ENCODE assay signal across 10 mouse cellular contexts in genomic region chrX:153528399-153528798, GRCm38 (mm10). TPM values are rescaled to one million over a fixed set of nuclear protein-coding genes. Genes with fewer than 3 reads are reported as not detected.
DNase-seq lines count a peak whose midpoint lies in the region; ATAC-seq lines count a peak whose summit lies in the region.
"Had no signal": no experiment of that assay in that cellular context is flagged by ENCODE, and none has a peak within 500 bp of the region (broad histone marks: within the 10 kb centered on the region; RNA-seq: fewer than 3 reads in every experiment).

No protein-coding gene starts in this region.

- no peak overlapping the region for H3K4me2 ChIP-seq in embryonic facial prominence, embryonic 14.5 days (ENCODE audit: low read depth, low read length)

- no peaks in the 10 kb centered on the region for H3K4me1 ChIP-seq in heart, embryonic 10.5 days
- no peaks in the 10 kb centered on the region for H3K4me1 ChIP-seq in embryonic facial prominence, embryonic 14.5 days (ENCODE audit: control insufficient read depth, insufficient read depth, low read length)

- no peaks in the 10 kb centered on the region for H3K36me3 ChIP-seq in heart, embryonic 10.5 days
- H3K36me3 ChIP-seq in embryonic facial prominence, embryonic 14.5 days (ENCODE audit: control insufficient read depth, insufficient read depth, low read length): no peaks in the 10 kb centered on the region

- no peaks in the 10 kb centered on the region for H3K9me3 ChIP-seq in heart, embryonic 10.5 days
- H3K9me3 ChIP-seq in embryonic facial prominence, embryonic 14.5 days (ENCODE audit: control insufficient read depth, low read length): no peaks in the 10 kb centered on the region

- WGBS in heart, embryonic 10.5 days: 43% methylated on average over 2 of the region's 2 CpGs
- 32% methylated on average over 2 of the region's 2 CpGs for WGBS in embryonic facial prominence, embryonic 14.5 days

- no peak overlapping the region for H3K27ac ChIP-seq in heart, embryonic 10.5 days
- H3K27ac ChIP-seq in embryonic facial prominence, embryonic 14.5 days (replicated peaks; ENCODE audit: low read depth, low read length): no peak overlapping the region

- H3K27me3 ChIP-seq in heart, embryonic 10.5 days (ENCODE audit: insufficient read depth, poor library complexity, severe bottlenecking): no peaks in the 10 kb centered on the region
- H3K27me3 ChIP-seq in embryonic facial prominence, embryonic 14.5 days (replicated peaks; ENCODE audit: control insufficient read depth, insufficient read depth, low read length): no peaks in the 10 kb centered on the region

- H3K9ac ChIP-seq in embryonic facial prominence, embryonic 14.5 days (ENCODE audit: low read depth, low read length): no peak overlapping the region

- no peak overlapping the region for H3K4me3 ChIP-seq in heart, embryonic 10.5 days
- H3K4me3 ChIP-seq in embryonic facial prominence, embryonic 14.5 days (ENCODE audit: low read depth, low read length): no peak overlapping the region

- no peak for ATAC-seq in embryonic facial prominence, embryonic 14.5 days (ENCODE audit: low read depth)

- DNase-seq in heart, postnatal 4 days: peak; percentile 5
- no peak for DNase-seq in heart, embryonic 10.5 days (ENCODE audit: low spot score)
- peak; percentile 5 for DNase-seq in right cerebral cortex, adult 18-20 months
- DNase-seq in right cerebral cortex, postnatal 36 days (ENCODE audit: low spot score in 2 of 2): no peak
- DNase-seq in embryonic facial prominence, embryonic 14.5 days (ENCODE audit: low spot score): peak; percentile 29
- DNase-seq in c-Kit-positive CD71-positive TER-119-positive erythroid progenitor cells, embryonic 14.5 days (ENCODE audit: low spot score): no peak
- no peak for DNase-seq in thymus, postnatal 14 days
- no peak for DNase-seq in frontal cortex, postnatal 36 days (ENCODE audit: low spot score in 2 of 2)

RNA-seq across cellular contexts. Expression of gene Cypt3, which starts 30.0 kb away (rescaled TPM):
- total RNA-seq in heart, postnatal 4 days (2021): not detected
- polyA plus RNA-seq in heart, embryonic 10.5 days (2016; fragmentation: Nextera tagmentation; extraction: Ambion mirVana): not detected in 2 replicates
- polyA plus RNA-seq in embryonic facial prominence, embryonic 14.5 days (2014; fragmentation: Nextera tagmentation; extraction: Ambion mirVana): not detected in 2 replicates
- total RNA-seq: hematopoietic stem cell, adult 5-6 weeks; megakaryocyte-erythroid progenitor cell, adult 5-6 weeks had no signal

RNA-seq across cellular contexts. Expression of gene Ubqln2, which starts 30.4 kb away (rescaled TPM):
- total RNA-seq in heart, postnatal 4 days (2021): 10 to 100 TPM; 38.0 to 39.2 TPM
- 16.5 and 24.9 TPM in 2 replicates for polyA plus RNA-seq in heart, embryonic 10.5 days (2016; fragmentation: Nextera tagmentation; extraction: Ambion mirVana)
- 26.5 and 28.0 TPM in 2 replicates for polyA plus RNA-seq in embryonic facial prominence, embryonic 14.5 days (2014; fragmentation: Nextera tagmentation; extraction: Ambion mirVana)

Comparison
In these comparisons a context has a peak if more than half of its experiments do, and no peak if none do; other contexts are left out.
1. DNase-seq: peak in heart, postnatal 4 days (single experiment), right cerebral cortex, adult 18-20 months (single experiment) and embryonic facial prominence, embryonic 14.5 days (single experiment); none in heart, embryonic 10.5 days (single experiment), right cerebral cortex, postnatal 36 days (0 of 2), c-Kit-positive CD71-positive TER-119-positive erythroid progenitor cells, embryonic 14.5 days (single experiment), thymus, postnatal 14 days (single experiment) and frontal cortex, postnatal 36 days (0 of 2).